Mouse (Mus musculus): ENCODE measurements around the gene Nyap1. TPM values are rescaled to one million over a fixed set of nuclear protein-coding genes. Genes with fewer than 3 reads are reported as not detected.
"Not testable (repeated sequence)": the region's sequence is repeated elsewhere in the genome, so short reads cannot be mapped to it uniquely, and the experiment has no call there.

The Nyap1 gene
- polyA plus RNA-seq, 1 experiment from 2014 or later: 1.0 TPM

DNA sequence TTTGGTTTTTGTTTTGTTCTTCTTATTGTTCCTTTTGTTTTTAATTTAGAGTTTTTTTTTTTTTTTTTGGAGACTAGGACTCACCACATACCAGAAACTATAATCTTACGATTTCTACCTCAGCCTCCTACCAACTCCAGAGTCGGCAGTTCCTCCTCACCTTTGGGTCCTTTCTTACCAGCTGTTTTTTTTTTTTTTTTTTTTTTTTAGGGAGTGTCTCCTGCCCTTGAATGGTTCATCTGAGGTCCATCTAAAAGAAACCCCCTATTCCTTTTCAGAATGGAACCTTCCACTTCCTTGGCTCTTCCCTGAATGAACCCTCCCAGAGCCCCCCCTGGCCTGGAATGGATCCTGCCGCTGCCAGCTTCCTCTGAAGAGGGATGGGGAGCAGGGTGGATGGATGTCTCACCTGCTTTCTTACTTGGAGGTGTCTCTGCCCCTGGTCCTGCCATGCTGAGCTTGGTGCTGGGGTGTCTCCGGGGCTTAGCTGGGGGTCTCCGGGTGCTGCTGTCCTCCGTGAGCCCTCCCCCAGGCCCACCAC is 3.9 kb downstream of the Nyap1 start:
- no peak overlapping the region for H3K4me3 ChIP-seq (ENCODE audit: low read depth, low read length)
- no peak overlapping the region for H3K9ac ChIP-seq (ENCODE audit: low read length)
- WGBS: 84% methylated on average over 6 of the region's 6 CpGs
- peaks cover 2% of the 10 kb centered on the region; the same call in 1 of the 2 replicates for H3K4me1 ChIP-seq (replicated peaks; ENCODE audit: control insufficient read depth, insufficient read depth)
- no peaks in the 10 kb centered on the region for H3K36me3 ChIP-seq (ENCODE audit: control insufficient read depth, insufficient read depth, low read length)
- ATAC-seq (ENCODE audit: low FRiP score, low TSS enrichment) (no peak), DNase-seq (ENCODE audit: low spot score) (no peak)
- no peak for TF ChIP-seq CTCF (IDR thresholded peaks at IDR 0.05; ENCODE audit: low read depth)
- TF ChIP-seq EP300 (optimal IDR thresholded peaks at IDR 0.05): no peak
- no peaks in the 10 kb centered on the region for H3K27me3 ChIP-seq (ENCODE audit: control insufficient read depth, insufficient read depth, low read length)
- H3K27ac ChIP-seq (replicated peaks): no peak overlapping the region
- H3K9me3 ChIP-seq (ENCODE audit: control insufficient read depth, low read length): no peaks in the 10 kb centered on the region
- H3K4me2 ChIP-seq (replicated peaks; ENCODE audit: low read depth): no peak overlapping the region

DNA sequence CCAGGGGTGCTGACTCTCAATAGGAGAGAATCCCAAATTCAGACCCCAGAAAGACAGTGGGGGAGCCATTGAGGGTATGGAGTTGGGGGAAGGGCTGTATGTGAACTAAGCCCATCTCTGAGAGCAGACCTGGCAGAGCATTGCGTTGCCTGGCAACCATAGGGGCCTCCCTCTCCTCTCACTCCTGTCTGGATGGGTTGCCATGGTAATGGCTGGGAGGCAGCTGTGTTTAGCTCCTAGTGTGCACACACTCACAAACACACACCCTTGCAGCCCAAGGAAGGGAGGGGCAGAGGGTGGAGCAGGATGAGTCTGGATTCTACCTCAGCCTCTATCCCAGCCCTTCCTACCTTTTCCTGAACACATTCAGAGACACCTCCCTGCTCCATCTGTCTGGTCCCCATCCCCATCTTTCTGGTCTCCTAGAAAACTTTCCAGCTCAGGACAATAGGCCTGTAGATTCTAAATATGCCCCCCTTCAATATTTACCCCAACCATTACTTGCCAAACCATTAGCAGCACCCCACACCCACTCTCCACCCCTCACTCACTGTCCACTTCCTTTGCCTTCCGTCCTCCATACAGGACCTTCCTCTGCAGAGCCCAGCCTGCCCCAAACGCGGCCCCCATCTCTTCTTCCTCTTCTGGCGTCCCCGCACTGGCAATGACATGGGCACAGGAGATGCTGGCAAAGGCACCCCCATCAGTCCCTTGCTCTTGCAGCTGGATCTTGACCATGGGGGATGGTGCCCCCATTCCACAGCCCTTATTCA is 6.9 kb downstream of the Nyap1 start:
- Histone ChIP-seq H3K36me3 (ENCODE audit: control insufficient read depth, insufficient read depth, low read length) (no peaks in the 10 kb centered on the region), H3K9ac (ENCODE audit: low read length) (no peak overlapping the region), H3K9me3 (ENCODE audit: control insufficient read depth, low read length) (no peaks in the 10 kb centered on the region), H3K4me1 (replicated peaks; ENCODE audit: control insufficient read depth, insufficient read depth) (no peaks in the 10 kb centered on the region), H3K4me3 (ENCODE audit: low read depth, low read length) (no peak overlapping the region), H3K4me2 (replicated peaks; ENCODE audit: low read depth) (no peak overlapping the region), H3K27me3 (ENCODE audit: control insufficient read depth, insufficient read depth, low read length) (no peaks in the 10 kb centered on the region), H3K27ac (replicated peaks) (no peak overlapping the region)
- WGBS: 69% methylated on average over 6 of the region's 6 CpGs
- TF ChIP-seq EP300 (optimal IDR thresholded peaks at IDR 0.05) (no peak), CTCF (IDR thresholded peaks at IDR 0.05; ENCODE audit: low read depth) (no peak)
- peak; percentile 41; the same call in 1 of the 2 replicates for ATAC-seq (ENCODE audit: low FRiP score, low TSS enrichment)
- DNase-seq (ENCODE audit: low spot score): no peak

DNA sequence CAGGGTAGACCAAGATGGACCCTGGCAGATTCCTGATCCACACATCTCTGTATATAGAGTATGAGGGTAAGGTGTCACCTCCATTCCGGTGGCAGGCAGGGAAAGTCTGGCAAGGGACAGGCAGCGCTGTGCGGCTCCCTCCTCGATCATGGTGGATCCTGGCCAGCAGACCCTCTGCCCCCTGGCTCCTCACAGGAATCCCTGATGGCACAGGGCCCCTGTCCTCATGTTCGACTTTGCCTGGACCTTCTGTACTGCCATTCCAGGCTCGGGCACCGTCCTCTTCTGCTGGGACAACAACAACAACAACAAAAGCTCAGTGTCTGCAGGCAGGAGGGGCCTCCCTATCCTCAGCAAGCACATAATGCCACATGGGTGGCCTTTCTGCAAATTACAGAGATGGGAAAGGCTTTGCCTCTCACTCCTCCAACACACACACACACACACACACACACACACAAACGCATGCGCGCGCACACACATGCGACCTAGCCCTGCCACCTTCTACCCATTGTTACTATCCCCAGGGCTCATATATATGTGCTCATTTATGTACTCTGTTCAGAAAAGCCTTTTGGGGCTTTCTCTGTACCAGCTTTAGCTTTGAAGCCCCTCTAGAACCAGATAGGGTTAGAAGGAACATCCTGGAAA is 7.6 kb downstream of the Nyap1 start:
- H3K27me3 ChIP-seq (ENCODE audit: control insufficient read depth, insufficient read depth, low read length): no peaks in the 10 kb centered on the region
- TF ChIP-seq EP300 (optimal IDR thresholded peaks at IDR 0.05): no peak
- H3K36me3 ChIP-seq (ENCODE audit: control insufficient read depth, insufficient read depth, low read length): no peaks in the 10 kb centered on the region
- no peak overlapping the region for H3K4me3 ChIP-seq (ENCODE audit: low read depth, low read length)
- ATAC-seq (ENCODE audit: low FRiP score, low TSS enrichment) (no peak), DNase-seq (ENCODE audit: low spot score) (no peak)
- no peaks in the 10 kb centered on the region for H3K9me3 ChIP-seq (ENCODE audit: control insufficient read depth, low read length)
- no peaks in the 10 kb centered on the region for H3K4me1 ChIP-seq (replicated peaks; ENCODE audit: control insufficient read depth, insufficient read depth)
- H3K4me2 ChIP-seq (replicated peaks; ENCODE audit: low read depth): no peak overlapping the region
- no peak overlapping the region for H3K9ac ChIP-seq (ENCODE audit: low read length)
- no peak overlapping the region for H3K27ac ChIP-seq (replicated peaks)
- WGBS: 91% methylated on average over 12 of the region's 12 CpGs

DNA sequence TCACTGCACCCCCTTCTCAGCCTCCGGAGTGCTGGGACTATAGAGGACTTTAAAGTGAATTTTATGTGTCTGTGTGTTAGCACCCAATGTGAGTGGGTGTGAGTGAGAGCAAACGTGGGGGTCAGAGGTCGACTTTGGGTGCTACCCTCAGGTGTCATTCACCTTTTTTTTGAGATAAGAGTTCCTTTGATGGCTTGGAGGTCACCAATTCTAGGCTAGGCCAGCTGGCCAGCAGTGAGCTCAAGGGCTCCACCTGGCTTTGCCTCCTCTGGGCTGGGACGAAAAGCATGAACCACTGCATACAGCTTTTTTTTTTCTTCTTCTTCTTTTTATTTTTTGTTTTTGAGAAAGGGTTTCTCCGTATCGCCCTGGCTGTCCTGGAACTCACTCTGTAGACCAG is 14.6 kb downstream of the Nyap1 start:
- H3K4me1 ChIP-seq (replicated peaks; ENCODE audit: control insufficient read depth, insufficient read depth): no peaks in the 10 kb centered on the region
- no peak overlapping the region for H3K27ac ChIP-seq (replicated peaks)
- H3K4me2 ChIP-seq (replicated peaks; ENCODE audit: low read depth): no peak overlapping the region
- no peaks in the 10 kb centered on the region for H3K9me3 ChIP-seq (ENCODE audit: control insufficient read depth, low read length)
- 57% methylated on average over 6 of the region's 6 CpGs for WGBS
- H3K9ac ChIP-seq (ENCODE audit: low read length): no peak overlapping the region
- DNase-seq (ENCODE audit: low spot score): no peak
- H3K27me3 ChIP-seq (ENCODE audit: control insufficient read depth, insufficient read depth, low read length): no peaks in the 10 kb centered on the region
- no peaks in the 10 kb centered on the region for H3K36me3 ChIP-seq (ENCODE audit: control insufficient read depth, insufficient read depth, low read length)
- no peak overlapping the region for H3K4me3 ChIP-seq (ENCODE audit: low read depth, low read length)
- TF ChIP-seq EP300 (optimal IDR thresholded peaks at IDR 0.05) (no peak), CTCF (IDR thresholded peaks at IDR 0.05; ENCODE audit: low read depth) (peak; percentile 37)
- no peak for ATAC-seq (ENCODE audit: low FRiP score, low TSS enrichment)

DNA sequence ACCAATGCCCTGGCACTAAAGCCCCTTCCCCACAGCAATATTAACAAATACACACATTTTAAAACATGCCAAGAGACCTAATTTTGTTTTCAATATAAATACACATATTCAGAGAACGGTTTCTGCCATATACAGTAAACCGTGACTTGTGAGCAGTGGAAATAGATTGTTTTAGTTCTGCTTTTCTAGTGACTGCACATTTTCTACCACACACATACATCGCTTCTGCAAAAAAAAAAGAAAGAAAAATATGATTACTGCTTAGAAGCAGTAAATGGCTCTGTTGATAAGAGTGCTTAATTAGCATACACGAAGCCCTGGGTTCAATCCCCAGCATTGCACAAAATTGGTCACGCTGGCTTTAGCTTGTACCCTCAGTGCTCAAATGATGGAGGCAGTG is 17.6 kb downstream of the Nyap1 start:
- no peaks in the 10 kb centered on the region for H3K27me3 ChIP-seq (ENCODE audit: control insufficient read depth, insufficient read depth, low read length)
- TF ChIP-seq EP300 (optimal IDR thresholded peaks at IDR 0.05): no peak
- no peak for TF ChIP-seq CTCF (IDR thresholded peaks at IDR 0.05; ENCODE audit: low read depth)
- H3K4me3 ChIP-seq (ENCODE audit: low read depth, low read length): no peak overlapping the region
- no peak overlapping the region for H3K27ac ChIP-seq (replicated peaks)
- H3K9me3 ChIP-seq (ENCODE audit: control insufficient read depth, low read length): no peaks in the 10 kb centered on the region
- H3K4me1 ChIP-seq (replicated peaks; ENCODE audit: control insufficient read depth, insufficient read depth): no peaks in the 10 kb centered on the region
- 71% methylated on average over 5 of the region's 5 CpGs for WGBS
- H3K4me2 ChIP-seq (replicated peaks; ENCODE audit: low read depth): no peak overlapping the region
- H3K36me3 ChIP-seq (ENCODE audit: control insufficient read depth, insufficient read depth, low read length): no peaks in the 10 kb centered on the region
- no peak for DNase-seq (ENCODE audit: low spot score)
- no peak for ATAC-seq (ENCODE audit: low FRiP score, low TSS enrichment)
- no peak overlapping the region for H3K9ac ChIP-seq (ENCODE audit: low read length)

DNA sequence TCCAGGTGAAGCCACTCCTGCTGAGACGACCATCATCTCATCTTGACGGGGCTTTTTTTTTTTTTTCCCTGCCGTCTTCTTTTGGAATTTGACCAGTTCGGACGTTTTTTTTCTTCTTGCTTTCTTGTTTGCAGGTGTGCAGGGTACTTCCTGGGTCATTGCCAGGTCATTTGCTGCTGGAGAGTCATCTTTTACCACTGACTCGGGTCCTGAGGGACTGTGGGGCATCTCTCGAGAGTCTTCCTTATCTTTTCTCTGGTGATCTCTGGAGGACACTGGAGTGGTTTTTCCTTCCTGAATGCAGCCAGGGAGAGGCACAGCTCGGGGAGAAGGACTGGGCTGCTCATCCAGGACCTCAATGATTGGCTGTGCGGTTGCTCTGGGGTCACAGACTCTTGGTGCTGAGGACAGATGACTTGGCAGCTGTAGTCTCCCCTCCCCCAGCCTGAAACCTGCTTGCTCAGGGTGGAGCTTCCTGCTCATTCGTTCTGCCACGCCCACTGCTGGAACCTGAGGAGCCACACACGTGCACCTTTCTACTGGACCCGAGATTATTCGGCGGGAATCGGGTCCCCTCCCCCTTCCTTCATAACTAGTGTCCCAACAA is 20.7 kb downstream of the Nyap1 start:
- 10% methylated on average over 9 of the region's 16 CpGs for WGBS
- H3K4me2 ChIP-seq (replicated peaks; ENCODE audit: low read depth): peak overlapping the region; percentile 31
- not testable (repeated sequence) for H3K9ac ChIP-seq (ENCODE audit: low read length); H3K27me3 ChIP-seq (ENCODE audit: control insufficient read depth, insufficient read depth, low read length); H3K4me3 ChIP-seq (ENCODE audit: low read depth, low read length); H3K27ac ChIP-seq (replicated peaks); H3K36me3 ChIP-seq (ENCODE audit: control insufficient read depth, insufficient read depth, low read length); H3K4me1 ChIP-seq (replicated peaks; ENCODE audit: control insufficient read depth, insufficient read depth); H3K9me3 ChIP-seq (ENCODE audit: control insufficient read depth, low read length)
- DNase-seq (ENCODE audit: low spot score): peak; percentile 64
- peak; percentile 64 for ATAC-seq (ENCODE audit: low FRiP score, low TSS enrichment)

All from stomach, postnatal 0 days (tissue).